Mouse (Mus musculus): ENCODE data around the gene Acadvl. TPM values are rescaled to one million over a fixed set of nuclear protein-coding genes. Genes with fewer than 3 reads are reported as not detected.

Gene Acadvl
- polyA plus RNA-seq, 2 experiments = 40.6 to 84.1 TPM

DNA sequence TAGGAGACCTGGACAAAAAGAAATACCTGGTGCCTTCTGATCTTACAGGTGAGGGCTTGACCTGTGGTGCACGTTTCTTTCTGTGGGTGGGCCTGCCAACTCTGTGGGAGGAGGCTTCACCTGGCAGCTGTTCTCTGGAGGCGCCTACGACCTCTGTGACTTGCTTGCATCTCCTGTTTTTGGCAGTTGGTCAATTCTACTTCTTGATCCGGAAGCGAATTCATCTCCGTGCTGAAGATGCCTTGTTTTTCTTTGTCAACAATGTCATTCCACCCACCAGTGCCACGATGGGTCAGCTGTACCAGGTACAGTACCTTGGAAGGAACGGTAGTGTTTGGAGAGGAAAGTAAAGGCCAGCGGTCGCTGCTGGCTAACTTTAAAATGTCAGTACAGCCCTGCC is 22.8 kb downstream of the Acadvl start:
- no peaks in the 10 kb centered on the region for H3K9me3 ChIP-seq (ENCODE audit: control insufficient read depth, low read length)
- H3K27ac ChIP-seq = no peak overlapping the region
- TF ChIP-seq CTCF (IDR thresholded peaks at IDR 0.05; ENCODE audit: low read depth) (no peak), EP300 (IDR thresholded peaks at IDR 0.05; ENCODE audit: low read depth) (no peak)
- no peaks in the 10 kb centered on the region for H3K27me3 ChIP-seq (ENCODE audit: control insufficient read depth, insufficient read depth, low read length)
- peak overlapping the region; percentile 78 for H3K9ac ChIP-seq (replicated peaks)
- H3K4me3 ChIP-seq (ENCODE audit: insufficient read depth in 1 of 2, low read depth in 2 of 2, low read length in 2 of 2) = peak overlapping the region; percentile 44 to 66; a peak in 3 of 4 replicates
- no peak for ATAC-seq (ENCODE audit: insufficient read depth)
- peaks cover 41% of the 10 kb centered on the region for H3K36me3 ChIP-seq (replicated peaks; ENCODE audit: control insufficient read depth, insufficient read depth, low read depth)
- peak overlapping the region; percentile 85 for H3K4me2 ChIP-seq (ENCODE audit: low read depth)
- peaks cover 15 to 18% of the 10 kb centered on the region in 2 experiments for H3K4me1 ChIP-seq (replicated peaks; ENCODE audit: control insufficient read depth in 2 of 2, insufficient read depth in 2 of 2, low read length in 1 of 2)
- 82% methylated on average over 10 of the region's 10 CpGs for WGBS (ENCODE audit: insufficient replicate concordance)
- DNase-seq (ENCODE audit: low read depth in 3 of 3, low spot score in 3 of 3) = no peak

DNA sequence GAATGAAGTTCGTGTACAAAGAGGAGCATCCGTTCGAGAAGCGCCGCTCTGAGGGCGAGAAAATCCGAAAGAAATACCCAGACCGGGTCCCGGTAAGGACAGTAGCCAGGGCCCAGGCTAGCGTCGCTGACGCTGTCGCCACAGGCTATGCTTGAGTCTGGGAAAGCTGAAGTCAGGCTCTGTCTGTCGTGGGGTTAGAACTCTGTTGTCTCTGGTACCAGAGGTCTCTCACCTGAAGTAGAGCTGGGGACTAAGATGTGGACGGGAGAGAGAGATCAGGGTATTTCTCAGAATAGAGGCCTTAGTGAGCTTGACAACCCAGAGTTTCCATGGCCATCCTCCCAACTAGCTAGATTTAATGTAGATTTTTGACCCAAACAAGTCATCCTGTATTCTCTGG is 23.5 kb downstream of the Acadvl start:
- WGBS (ENCODE audit: insufficient replicate concordance) = under 1% methylated on average over 15 of the region's 15 CpGs
- Histone ChIP-seq H3K27ac (peak overlapping the region; percentile 92), H3K9me3 (ENCODE audit: control insufficient read depth, low read length) (no peaks in the 10 kb centered on the region), H3K4me1 (replicated peaks; ENCODE audit: control insufficient read depth in 2 of 2, insufficient read depth in 2 of 2, low read length in 1 of 2) (peaks cover 14 to 16% of the 10 kb centered on the region in 2 experiments), H3K9ac (replicated peaks) (peak overlapping the region; percentile 78), H3K27me3 (ENCODE audit: control insufficient read depth, insufficient read depth, low read length) (no peaks in the 10 kb centered on the region), H3K4me2 (ENCODE audit: low read depth) (peak overlapping the region; percentile 85), H3K36me3 (replicated peaks; ENCODE audit: control insufficient read depth, insufficient read depth, low read depth) (peaks cover 43% of the 10 kb centered on the region), H3K4me3 (ENCODE audit: insufficient read depth in 1 of 2, low read depth in 2 of 2, low read length in 2 of 2) (peak overlapping the region; percentile 66 to 98)
- TF ChIP-seq EP300 (IDR thresholded peaks at IDR 0.05; ENCODE audit: low read depth) (no peak), CTCF (IDR thresholded peaks at IDR 0.05; ENCODE audit: low read depth) (no peak)
- peak; percentile 30 for ATAC-seq (ENCODE audit: insufficient read depth)
- DNase-seq (ENCODE audit: low read depth in 3 of 3, low spot score in 3 of 3) = peak in 1 of 3 experiments; percentile 30

GRCm38 (mm10) chr11:69990850-69991691 is 24.1 kb downstream of the Acadvl start, which contains the start of gene Gabarap:
Gene Gabarap (plus strand): TSS chr11:69991143.
- Histone ChIP-seq H3K4me2 (ENCODE audit: low read depth) (peak within 1 kb of the TSS; percentile 85), H3K4me3 (ENCODE audit: insufficient read depth in 1 of 2, low read depth in 2 of 2, low read length in 2 of 2) (peak within 1 kb of the TSS; percentile 66 to 98), H3K27ac (peak within 1 kb of the TSS; percentile 92), H3K4me1 (replicated peaks; ENCODE audit: control insufficient read depth in 2 of 2, insufficient read depth in 2 of 2, low read length in 1 of 2) (peaks cover 14 to 16% of the 10 kb centered on the region in 2 experiments), H3K9me3 (ENCODE audit: control insufficient read depth, low read length) (no peaks in the 10 kb centered on the region), H3K9ac (replicated peaks) (peak within 1 kb of the TSS; percentile 78), H3K36me3 (replicated peaks; ENCODE audit: control insufficient read depth, insufficient read depth, low read depth) (peaks cover 48% of the 10 kb centered on the region), H3K27me3 (ENCODE audit: control insufficient read depth, insufficient read depth, low read length) (no peaks in the 10 kb centered on the region)
- peak; percentile 75 for ATAC-seq (ENCODE audit: insufficient read depth)
- peak; percentile 95 to 96 (median 96) for DNase-seq (ENCODE audit: low read depth in 3 of 3, low spot score in 3 of 3)
- TF ChIP-seq CTCF (IDR thresholded peaks at IDR 0.05; ENCODE audit: low read depth) (peak; percentile 40), EP300 (IDR thresholded peaks at IDR 0.05; ENCODE audit: low read depth) (peak; percentile 72)
- under 1% methylated on average over 40 of the region's 40 CpGs for WGBS (ENCODE audit: insufficient replicate concordance)

DNA sequence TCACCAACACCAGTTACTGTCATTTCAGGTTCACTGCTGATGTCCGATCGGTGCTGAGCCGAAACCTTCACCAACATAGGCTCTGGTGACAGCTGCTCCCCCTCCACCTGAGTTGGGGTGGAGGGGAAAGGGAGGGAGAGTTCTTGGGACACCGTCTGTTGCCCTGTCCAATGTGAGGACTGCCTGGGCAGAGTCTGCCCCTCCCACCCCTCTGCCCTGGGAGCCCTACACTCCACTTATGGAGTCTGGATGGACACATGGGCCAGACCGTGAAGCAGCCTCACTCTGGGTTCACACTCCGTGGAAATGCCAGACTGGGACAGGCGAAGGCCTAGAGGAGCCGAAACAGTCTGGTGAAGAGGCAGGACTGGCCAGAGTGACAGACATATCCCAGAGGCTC is 25.3 kb downstream of the Acadvl start:
- H3K36me3 ChIP-seq (replicated peaks; ENCODE audit: control insufficient read depth, insufficient read depth, low read depth) = peaks cover 57% of the 10 kb centered on the region
- H3K4me2 ChIP-seq (ENCODE audit: low read depth) = no peak overlapping the region; the same call in 1 of the 2 replicates
- peak overlapping the region; percentile 16 for H3K27ac ChIP-seq
- no peak for TF ChIP-seq CTCF (IDR thresholded peaks at IDR 0.05; ENCODE audit: low read depth)
- no peak for TF ChIP-seq EP300 (IDR thresholded peaks at IDR 0.05; ENCODE audit: low read depth)
- ATAC-seq (ENCODE audit: insufficient read depth) (no peak), DNase-seq (ENCODE audit: low read depth in 3 of 3, low spot score in 3 of 3) (no peak)
- no peaks in the 10 kb centered on the region for H3K9me3 ChIP-seq (ENCODE audit: control insufficient read depth, low read length)
- H3K9ac ChIP-seq (replicated peaks) = no peak overlapping the region
- H3K4me1 ChIP-seq (replicated peaks; ENCODE audit: control insufficient read depth in 2 of 2, insufficient read depth in 2 of 2, low read length in 1 of 2) = peaks cover 14 to 16% of the 10 kb centered on the region in 2 experiments
- H3K4me3 ChIP-seq (ENCODE audit: insufficient read depth in 1 of 2, low read depth in 2 of 2, low read length in 2 of 2) = no peak overlapping the region
- H3K27me3 ChIP-seq (ENCODE audit: control insufficient read depth, insufficient read depth, low read length) = no peaks in the 10 kb centered on the region
- 84% methylated on average over 8 of the region's 8 CpGs for WGBS (ENCODE audit: insufficient replicate concordance)

- H3K27me3 ChIP-seq (ENCODE audit: control insufficient read depth, insufficient read depth, low read length) = no peaks in the 10 kb centered on the region
- WGBS (ENCODE audit: insufficient replicate concordance) = 83% methylated on average over 8 of the region's 8 CpGs
- no peaks in the 10 kb centered on the region for H3K9me3 ChIP-seq (ENCODE audit: control insufficient read depth, low read length)
- no peak overlapping the region for H3K4me2 ChIP-seq (ENCODE audit: low read depth)
- H3K9ac ChIP-seq (replicated peaks) = no peak overlapping the region
- no peak for ATAC-seq (ENCODE audit: insufficient read depth)
- H3K4me1 ChIP-seq (replicated peaks; ENCODE audit: control insufficient read depth in 2 of 2, insufficient read depth in 2 of 2, low read length in 1 of 2) = peaks cover 14 to 15% of the 10 kb centered on the region in 2 experiments
- no peak overlapping the region for H3K27ac ChIP-seq
- peaks cover 50% of the 10 kb centered on the region for H3K36me3 ChIP-seq (replicated peaks; ENCODE audit: control insufficient read depth, insufficient read depth, low read depth)
- TF ChIP-seq EP300 (IDR thresholded peaks at IDR 0.05; ENCODE audit: low read depth) = no peak
- TF ChIP-seq CTCF (IDR thresholded peaks at IDR 0.05; ENCODE audit: low read depth) = no peak
- H3K4me3 ChIP-seq (ENCODE audit: insufficient read depth in 1 of 2, low read depth in 2 of 2, low read length in 2 of 2) = no peak overlapping the region
- DNase-seq (ENCODE audit: low read depth in 3 of 3, low spot score in 3 of 3) = no peak
Observed at GRCm38 (mm10) chr11:69984431-69984830, 30.8 kb downstream of the Acadvl start.
